Mouse (Mus musculus): Measurements from ENCODE around the gene Ctnnd2.

Gene Ctnnd2

DNA sequence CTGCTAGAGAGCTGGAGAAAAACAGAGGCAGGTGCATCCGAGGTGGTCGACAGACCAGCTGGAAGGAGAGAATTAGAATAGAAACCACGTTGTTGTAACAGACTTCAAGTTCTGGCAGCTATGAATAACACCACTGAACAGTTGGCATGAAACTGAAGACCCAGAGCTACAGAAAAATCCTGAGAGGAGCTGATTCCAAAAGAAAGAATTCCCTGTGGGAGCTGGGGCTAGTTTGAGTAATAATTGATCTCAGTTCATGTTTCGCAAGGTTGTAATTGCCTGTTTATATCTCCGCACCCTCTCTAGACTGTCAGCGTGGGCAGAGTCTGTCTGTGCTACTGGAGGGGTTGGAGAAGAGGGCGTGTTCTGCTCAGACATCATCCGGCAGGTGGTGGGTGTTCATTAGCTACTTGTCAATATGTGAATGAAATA, 98.8 kb downstream of the Ctnnd2 start:
- peak; percentile 30 for DNase-seq

DNA sequence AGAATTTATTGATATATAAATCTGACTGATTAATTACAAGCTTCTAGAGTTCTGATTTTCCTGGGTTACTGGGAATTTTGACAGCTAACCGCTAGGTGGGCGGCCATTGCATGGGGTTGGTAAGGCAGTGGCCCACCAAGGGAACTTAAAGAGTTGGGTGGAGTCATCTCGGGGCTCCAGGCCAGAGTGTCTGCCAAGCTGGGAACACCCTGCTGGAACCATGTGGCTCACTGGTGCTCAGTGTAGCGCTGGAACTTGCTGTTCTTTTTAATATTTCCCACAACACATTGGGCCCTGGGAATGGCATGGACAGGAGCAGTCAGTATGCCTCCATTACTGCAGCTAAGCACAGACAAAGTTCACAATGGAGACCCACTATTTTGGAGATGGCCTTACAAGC, 99.9 kb downstream of the Ctnnd2 start:
- no peak for DNase-seq

DNA sequence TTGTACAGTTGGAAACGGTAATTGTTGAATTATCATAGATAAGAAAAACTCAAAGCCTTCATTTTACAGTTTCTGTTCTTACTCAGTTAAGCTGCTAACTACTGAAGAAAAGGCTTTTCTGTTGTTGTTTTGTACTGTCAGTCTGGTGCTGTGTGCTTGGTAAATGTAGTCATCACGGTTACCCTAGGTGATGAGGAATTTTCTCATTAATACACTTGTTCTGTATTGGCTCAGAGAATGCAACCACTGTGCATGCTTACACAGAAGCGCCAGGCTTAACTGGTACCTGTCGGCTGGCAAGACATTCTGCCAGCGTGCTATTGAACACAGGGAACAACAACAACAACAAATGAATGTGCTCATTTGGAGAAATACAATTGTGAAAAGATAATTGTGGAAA, 103.3 kb downstream of the Ctnnd2 start:
- no peak for DNase-seq

DNA sequence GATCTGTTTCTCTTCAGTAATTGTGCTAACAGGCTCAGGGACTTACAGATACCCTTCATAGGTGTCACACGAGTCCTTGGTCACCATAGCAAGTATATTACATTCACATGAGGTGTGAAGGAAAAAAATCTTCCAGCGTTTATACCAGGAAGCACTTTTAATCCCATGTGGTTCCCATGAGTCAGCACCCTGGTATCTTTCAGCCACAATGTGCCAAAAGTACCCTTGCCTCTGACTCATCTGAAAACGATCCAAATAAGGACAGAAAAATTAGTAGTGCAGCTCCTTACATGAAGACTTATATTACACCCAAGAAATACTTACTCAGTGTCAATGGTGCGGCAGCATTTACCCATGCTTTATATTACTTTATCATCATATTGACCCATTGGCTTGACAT, 104.3 kb downstream of the Ctnnd2 start:
- no peak for DNase-seq

DNA sequence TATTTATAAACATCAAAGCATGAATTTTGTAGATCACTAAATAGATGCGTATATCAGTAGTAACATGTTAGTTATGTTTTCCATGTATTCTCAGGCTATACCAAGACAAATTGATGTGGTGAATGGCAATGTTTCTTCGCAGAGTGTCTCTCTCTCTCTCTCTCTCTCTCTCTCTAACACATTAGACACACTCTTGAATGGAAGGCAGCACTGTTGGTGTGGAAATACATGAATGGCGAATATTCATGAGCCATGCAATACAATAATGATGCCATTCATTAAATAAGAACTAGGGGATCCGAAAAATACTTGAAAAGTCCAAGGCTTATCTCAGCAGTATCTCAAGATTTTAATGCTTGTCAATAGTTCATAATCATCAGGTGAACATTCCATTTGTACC, 106.2 kb downstream of the Ctnnd2 start:
- DNase-seq, result no peak

DNA sequence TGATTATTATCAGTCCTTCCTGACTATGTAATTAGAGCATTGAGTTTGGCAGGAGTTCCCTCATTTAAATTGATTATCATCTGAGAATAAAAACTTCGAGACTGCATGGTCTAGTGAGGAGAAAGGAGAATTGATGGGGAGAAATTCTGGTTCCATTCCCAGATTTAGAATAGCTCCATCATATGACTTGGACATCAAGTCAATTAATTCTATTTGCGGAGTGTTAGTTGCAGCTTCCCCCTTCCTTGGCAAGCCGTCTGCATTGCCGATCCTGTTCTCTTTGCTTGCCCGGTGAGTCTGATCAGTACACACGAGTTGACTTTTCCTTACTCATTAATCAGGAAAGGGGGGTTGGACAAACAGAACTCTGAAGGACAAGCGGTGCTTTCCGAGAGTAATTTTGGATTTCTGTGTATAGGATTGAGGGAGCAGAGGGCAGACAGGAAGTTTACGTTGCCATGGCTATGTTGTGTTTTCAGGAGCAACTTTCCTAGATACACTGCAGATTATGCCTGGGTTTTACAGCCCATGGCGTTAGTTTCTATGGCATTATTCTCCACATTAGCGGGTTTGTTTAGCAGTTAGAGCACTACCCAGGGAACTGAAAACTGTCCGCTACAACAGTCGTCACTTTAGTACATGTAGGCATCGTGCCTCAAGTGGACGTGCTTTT, 113.3 kb downstream of the Ctnnd2 start:
- no peak for DNase-seq

DNA sequence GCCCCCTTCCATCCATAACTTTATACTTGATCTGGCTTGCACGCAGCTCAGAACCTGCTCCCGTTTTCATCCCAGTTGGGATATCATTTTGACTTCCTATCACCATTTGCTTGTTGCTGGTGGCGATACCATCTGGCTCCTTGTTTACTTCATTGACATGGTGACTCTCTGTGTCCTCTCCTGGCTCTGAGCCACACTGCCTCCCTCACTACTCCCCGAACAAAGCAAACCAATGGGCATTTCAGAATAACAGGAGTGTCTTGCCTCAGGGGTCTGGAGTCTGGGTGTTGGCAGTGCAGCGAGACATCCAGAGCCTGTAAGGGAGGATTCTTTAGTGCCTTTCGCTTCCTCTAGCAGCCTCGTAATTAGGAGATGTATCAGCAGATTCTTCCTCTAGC, 113.9 kb downstream of the Ctnnd2 start:
- DNase-seq, result no peak

DNA sequence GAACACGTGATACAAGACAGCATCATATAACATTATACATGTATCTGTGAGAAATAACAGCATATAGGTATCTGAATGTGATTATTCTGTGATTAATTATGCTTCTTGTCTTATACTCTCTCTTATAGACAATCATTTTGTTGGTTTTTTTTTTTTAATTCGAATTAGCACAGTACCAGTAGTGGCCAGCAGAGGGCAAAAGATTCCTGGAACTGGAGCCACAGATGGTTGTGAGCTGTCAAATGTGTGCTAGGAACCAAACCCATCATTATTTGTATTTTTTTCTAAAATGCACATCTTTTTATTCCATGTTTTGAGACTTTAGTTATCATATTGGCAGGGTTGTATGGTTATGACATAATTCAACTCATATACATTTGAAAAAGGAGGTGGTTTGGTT, 130.4 kb downstream of the Ctnnd2 start:
- DNase-seq, result no peak

DNA sequence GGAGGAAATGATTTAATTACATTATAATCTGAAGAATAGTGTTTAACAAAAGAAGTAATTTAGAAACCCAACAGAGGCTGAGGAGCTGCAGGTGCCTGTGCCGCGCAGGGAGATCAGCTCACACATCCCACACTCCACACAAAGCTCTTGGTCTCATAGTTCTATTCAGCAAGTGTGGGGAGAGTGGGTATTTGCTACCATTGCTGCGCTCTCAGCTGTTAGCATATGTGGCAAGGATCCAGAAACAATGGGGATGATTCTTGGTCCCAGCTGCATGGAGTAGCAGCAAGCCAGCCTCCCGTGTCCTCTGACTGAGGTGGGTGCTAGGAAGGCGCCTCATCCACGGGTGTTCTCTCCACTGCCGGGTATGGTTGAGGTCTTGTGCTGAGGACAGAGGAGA, 134.0 kb downstream of the Ctnnd2 start:
- DNase-seq, result peak; percentile 29

DNA sequence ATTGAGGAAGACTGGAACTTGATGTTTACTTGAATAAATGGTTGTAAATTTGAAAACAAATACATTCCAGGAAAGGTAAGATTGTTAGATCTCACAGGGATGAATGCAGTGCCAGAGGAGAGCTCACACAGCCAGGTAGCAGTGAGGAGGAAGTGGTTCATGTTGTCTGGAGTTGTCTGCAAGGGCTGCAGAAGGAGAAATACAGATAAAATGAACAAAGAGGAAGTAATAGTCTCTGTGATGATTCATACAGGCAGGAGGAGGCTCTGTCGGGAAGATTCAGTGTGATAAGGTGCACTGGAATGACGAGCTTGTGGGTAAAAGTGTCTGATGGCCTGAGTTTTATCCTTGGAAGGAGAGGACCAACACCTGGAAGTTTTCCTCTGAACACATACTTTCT, 150.2 kb downstream of the Ctnnd2 start:
- DNase-seq, result no peak

DNA sequence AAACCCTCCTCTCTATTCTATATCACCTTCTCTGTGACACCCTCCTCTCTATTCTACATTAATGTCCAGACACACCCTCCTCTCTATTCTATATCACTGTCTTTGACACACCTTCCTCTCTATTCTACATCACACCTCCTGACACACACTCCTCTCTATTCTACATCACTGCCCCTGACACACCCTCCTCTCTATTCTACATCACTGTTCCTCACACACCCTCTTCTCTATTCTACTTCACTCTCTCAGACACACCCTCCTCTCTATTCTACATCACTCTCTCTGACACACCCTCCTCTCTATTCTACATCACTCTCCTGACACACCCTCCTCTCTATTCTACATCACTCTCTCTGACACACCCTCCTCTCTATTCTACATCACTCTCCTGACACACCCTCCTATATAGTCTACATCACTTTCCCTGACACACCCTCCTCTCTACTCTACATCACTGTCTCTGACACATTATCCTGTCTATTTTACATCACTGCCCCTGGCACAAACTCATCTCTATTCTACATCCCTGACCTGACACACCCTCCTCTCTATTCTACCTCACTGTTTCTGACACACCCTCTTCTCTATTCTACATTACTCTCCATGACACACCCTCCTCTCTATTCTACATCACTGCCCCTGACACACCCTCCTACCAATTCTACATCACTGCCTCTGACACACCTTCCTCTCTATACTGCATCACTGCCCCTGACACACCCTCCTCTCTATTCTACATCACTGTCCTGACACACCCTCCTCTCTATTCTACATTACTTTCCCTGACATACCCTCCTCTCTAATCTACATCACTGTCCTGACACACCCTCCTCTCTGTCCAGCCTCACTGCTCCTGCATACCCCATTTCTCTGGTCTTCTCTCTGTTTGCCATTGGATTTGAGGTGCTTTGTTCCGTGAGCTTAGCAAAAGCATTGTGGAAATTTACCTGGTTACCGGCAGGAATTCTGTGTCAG, 161.2 kb downstream of the Ctnnd2 start:
- DNase-seq, result no peak

DNA sequence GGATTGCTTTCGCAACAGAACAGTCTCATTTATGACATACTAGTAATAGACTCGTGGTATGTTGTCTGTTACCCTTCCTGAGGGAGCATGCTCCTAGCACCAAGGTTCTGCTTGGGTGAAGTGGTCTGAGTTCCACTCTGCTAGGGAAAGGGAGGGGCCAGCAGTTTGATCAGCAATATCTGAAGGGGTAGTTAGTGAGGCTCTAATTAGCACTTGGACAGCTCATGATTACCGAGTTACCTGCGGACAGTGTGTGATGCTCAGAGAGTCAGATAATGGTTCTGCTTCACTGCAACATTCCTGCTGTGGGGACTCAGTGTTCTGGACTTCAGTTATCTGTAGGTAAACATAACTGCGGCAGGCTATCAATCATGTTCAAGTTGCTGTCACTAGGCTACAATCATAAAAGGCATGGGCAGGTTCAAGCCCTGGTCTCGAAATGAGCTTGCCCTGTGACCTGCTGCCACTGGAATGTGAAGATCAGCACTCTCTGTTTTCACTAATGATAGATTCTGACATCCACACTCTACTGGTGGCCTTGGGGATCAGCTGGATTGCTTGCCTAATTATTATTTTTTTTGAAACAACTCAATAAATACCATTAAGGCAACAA, 166.3 kb downstream of the Ctnnd2 start:
- no peak for DNase-seq

DNA sequence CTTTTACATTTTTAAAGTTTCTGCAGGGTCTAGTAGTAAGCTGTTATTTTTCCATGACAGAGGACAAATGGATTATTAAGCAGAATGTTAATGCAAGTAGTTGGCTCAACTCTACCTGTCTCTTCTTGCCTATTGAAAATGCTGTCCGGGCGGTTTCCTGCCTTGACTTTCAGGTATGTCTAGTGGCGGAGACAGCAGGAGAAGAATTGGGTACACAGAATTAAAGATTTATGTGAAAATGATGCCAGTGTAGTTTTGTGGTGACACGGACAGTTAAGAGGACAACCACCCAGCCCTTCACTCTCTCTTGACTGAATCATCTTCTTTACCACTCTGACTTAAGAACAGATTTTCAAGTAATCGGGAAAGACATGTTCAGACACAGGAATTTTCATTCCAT, 173.4 kb downstream of the Ctnnd2 start:
- DNase-seq, result no peak

DNA sequence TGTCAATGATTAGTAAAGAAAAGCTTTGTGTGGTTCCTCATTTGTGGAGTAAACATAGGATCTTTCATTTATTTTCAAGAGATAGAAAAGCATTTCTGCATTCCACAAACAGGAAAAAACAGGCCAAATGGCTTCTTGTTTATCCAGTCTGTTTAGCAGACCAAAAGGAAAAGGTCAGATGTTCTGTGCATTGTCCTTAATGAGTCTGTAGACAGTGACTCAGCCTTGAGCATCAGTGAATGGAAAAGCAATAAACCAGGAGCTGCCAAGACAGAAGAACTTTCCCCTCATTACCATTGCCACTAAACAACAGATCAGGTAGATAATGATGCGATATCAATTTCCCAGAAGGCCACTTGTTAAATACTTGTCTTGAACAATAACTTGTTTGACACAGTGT, 192.1 kb downstream of the Ctnnd2 start:
- DNase-seq, result no peak

DNA sequence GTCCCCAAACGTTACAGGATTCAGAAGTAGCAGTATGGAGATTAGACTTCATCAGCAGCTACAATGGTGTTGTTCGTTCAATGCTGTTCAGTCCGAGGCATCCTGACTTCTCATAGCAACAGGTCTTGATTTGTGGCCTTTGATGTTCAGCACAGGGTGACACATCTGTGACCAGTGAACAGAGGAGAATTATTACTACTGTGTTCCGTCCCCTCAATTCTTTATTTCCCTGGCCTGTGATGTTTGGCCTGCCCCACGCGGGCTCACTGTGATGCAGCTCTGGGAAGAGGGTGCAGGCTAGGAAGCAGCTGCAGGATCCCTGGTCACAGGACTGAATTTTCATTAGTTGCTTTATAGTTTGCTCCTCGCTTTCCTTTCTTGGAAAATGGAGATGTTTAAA, 197.6 kb downstream of the Ctnnd2 start:
- no peak for DNase-seq

DNA sequence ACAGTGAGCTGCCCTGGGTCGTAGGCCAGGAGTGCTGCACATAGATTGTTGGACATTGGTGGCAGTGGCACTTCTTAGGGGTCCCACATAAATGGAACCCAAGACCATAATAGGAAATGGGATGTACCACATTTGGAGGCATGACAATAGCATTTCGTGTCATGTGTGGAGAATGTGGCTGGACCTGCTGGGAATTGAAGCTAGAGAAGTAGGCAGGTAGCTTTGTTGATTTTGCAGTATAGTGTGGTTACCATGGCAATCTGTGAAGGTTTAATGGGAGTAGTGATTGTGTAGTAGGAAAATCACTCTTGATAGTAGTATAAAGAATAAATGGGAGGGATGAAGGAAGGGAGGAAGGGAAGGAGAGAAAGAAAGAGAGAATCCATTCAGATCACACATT, 198.8 kb downstream of the Ctnnd2 start:
- no peak for DNase-seq

DNA sequence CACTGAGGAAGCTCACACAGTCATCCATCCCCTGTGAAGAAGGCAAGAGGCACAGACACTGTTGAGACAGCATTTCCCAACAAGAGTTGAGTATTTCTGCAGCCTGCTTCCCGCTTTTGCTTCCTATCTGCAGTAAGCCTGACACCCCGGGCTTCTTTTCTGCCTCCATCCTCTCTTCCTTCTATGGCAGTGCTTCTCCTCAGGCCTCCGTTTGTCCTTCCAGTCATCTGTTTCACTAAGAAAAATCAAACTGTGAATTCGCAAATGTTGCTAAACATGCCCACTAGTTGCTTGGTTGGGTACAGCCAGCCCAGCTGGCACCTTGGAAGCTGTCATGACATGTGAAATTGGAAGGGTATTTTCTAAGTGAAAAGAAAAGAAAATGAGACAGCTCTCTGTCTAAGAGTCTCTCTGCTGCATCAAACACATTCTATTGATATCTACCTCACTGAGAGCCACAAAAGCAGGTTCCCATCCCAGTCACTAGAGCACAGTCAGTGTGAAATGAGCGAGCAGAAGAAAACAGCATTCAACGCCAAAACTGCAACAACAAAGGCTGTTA, 201.3 kb downstream of the Ctnnd2 start:
- DNase-seq, result no peak

DNA sequence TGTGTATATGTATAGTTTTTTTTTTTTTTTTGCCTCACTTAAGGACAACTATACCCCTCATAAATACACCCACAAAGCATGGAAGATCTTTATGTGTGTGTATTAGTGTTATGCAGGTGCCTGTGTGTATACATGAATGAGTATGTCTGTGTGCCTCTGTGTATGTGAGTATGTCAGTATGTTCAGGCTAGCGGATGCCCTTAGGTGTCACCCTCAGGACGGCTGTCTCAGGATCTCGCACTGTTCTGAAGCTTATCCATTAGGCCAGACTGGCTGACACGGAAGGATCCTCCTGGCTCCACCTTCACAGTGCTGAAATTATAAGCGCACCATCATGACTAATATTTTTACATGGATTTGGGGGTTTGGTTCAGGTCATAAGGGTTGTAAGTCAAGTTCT, 202.5 kb downstream of the Ctnnd2 start:
- DNase-seq, result no peak

DNA sequence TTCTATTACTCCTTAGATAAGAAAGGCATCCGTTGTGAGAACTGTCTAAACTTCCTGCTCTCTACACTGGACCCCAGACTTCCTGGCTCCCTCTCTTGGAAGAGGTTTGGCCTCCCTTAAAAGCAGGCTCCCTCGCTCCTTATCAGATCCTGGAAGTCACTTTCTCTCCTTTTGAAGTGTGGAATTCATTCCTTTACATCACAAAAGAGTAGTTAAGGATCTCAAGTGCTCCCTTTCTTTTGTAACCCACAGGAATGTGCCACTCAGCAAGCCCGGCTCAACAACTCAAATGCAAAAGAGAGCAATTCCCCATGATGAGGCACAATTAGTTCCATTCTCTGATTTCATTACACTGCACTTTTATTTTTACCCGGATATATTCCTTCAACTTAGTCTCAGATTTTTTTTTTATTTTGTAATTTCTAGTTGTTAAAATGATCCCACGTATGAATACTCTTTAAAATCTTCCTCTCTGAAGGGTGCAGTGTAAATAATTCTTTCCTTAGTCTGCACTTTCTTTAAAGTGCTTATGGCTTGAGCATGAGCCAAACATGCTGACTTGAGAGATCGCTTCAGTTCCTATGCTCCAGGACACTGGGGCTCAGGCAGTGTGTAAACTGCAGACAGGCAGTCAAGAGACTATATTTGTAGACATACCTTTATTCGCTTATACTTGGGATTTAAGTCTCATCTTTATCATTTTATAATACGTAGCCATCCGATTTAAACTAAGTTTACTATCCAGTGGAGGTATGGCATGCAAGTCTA, 210.9 kb downstream of the Ctnnd2 start:
- DNase-seq, result no peak

DNA sequence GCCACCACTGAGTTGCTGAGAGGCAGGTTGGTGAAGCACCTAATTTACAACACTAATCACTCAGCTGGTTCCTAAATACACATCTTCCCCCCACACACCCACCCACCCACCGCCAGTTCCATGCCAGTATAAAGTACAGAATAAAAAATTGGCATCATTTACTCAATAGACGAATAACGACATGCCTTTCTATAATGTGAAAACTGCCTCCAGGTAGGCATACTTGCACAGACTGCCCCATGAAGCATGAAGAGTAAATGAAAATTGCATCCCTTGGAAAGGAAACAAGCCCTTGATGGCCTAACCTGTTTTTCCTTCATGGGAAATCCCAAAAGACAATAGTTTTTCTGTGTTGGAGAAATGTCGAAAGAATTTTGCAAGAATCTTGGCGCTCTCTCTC, 212.0 kb downstream of the Ctnnd2 start:
- no peak for DNase-seq

DNA sequence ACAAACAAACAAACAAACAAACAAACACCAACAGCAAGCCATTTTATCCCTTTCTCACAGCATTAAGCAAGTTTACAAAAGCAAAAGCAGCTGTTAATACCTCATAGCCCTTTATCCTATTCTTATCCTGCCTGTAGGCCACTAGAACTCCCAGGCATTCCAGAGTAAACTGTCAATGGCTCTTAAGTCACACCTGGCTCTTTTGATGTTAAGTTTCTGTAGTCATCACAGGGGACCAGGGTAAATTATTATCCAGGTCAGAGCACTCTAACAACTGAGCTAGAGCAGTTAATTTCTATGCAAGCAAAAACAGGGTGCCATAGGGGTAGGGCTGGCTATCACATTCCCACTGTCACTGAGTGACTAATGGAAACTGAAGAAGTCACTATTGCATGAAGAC, 214.1 kb downstream of the Ctnnd2 start:
- no peak for DNase-seq

DNA sequence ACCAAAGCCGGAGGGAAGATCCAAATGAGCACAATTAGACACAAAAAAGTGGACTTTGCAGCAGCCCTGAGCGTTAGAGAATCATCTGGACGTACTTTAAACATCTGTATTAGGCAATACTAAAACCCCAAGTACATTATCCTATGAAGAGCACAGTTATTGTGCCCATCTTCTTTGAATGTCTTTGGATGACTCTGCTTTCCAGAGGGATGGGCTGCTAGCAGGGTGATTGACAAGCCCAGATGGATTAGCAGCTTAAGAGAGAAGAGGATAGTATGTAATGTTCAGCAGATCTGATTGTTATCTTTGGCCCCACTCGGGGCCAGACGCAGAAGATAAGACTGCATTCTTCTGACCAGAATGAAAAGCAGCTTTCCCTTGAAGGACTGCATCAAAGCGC, 214.9 kb downstream of the Ctnnd2 start:
- no peak for DNase-seq

DNA sequence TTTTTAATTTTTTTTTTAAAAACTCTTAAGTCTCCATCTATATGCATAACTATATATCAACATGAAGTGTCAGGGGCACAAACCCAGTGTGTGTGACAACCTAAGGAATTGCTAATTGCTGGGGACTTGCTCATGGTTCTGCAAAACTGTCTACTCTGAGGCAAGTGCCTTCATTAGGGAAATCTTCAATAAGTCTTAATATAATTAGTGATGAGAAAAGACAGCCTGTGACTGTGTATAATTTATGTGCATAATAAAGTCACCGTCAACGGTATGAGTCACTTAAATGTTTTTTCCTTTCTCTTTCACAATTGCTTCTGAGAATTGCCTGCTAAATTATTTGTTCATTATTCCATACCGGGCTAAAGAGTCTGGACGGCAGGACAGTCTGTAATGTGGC, 228.7 kb downstream of the Ctnnd2 start:
- no peak for DNase-seq
